Mouse (Mus musculus): ENCODE measurements around the gene Atp5e. TPM values are rescaled to one million over a fixed set of nuclear protein-coding genes. Genes with fewer than 3 reads are reported as not detected.

Gene Atp5e
- polyA plus RNA-seq (2014; fragmentation: Illumina TruSeq; extraction: RNeasy Lipid Tissue Mini Kit (QIAGEN cat#74804); ENCODE audit: low read depth, low replicate concordance), result 51.0 TPM

DNA sequence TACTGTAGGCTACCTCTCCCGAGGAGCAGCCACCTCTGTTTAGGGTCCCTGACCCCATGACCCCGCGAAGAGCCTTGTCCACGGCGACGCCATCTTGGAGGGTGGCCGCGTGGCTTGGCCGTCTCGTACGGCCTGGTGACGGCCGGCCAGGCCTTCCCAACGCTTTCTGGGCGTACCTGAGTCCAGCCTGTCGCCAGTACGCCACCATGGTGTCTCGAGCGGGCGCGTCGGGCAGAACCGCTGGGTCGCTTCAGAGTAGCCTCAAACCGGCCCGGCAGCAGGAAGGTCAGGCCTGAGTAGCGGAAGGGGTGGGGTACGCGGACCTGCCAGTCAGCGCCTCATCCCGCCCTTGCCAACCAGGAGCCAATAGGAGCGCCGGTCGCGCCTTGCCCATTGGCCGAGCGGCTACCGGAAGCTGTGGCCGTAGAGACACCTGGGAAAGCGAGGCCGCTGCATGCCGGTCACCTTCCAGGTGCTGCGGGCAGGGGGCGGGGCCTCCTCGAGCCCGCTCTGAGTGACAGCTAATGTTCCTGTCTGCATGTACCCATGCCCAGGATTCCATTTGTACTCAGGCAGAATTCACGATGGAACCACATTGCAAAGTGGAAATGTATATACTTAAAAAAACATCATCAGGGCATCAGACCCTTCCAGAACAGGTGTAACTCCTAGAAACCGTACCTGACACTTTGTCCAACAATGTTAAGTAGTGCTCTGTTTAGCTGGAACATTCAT lies at the start of gene Atp5e:
TSS of gene Atp5e (minus strand) at position 317 of the 735 bp plus-strand sequence.

GRCm38 (mm10) chr2:174472818-174473549 lies 9.1 kb upstream of the Atp5e start, which contains the start of gene Prelid3b:
Gene Prelid3b (minus strand): TSS chr2:174473081.

DNA sequence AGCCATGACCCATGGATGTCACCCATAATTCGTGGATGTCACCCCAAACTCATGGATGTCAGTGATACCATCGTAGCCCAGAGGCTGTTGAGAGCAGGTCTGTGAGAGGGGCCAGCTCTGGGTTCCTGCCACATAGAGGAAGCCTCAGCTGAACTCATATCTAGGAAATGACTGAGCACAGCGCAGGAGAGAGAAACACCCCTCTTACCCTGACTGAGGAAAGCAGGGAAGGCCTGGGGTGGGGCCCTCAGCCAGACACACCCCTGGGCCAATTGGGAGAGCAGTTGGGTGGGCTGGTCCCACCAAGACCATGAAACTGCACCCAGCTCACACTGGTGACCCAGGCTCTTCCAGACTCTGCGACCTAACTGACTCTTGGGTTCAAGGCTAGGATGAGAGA lies 13.6 kb downstream of the Atp5e start, which contains the start of gene Tubb1:
TSS of gene Tubb1 (plus strand) at position 343 of the 400 bp plus-strand sequence.

DNA sequence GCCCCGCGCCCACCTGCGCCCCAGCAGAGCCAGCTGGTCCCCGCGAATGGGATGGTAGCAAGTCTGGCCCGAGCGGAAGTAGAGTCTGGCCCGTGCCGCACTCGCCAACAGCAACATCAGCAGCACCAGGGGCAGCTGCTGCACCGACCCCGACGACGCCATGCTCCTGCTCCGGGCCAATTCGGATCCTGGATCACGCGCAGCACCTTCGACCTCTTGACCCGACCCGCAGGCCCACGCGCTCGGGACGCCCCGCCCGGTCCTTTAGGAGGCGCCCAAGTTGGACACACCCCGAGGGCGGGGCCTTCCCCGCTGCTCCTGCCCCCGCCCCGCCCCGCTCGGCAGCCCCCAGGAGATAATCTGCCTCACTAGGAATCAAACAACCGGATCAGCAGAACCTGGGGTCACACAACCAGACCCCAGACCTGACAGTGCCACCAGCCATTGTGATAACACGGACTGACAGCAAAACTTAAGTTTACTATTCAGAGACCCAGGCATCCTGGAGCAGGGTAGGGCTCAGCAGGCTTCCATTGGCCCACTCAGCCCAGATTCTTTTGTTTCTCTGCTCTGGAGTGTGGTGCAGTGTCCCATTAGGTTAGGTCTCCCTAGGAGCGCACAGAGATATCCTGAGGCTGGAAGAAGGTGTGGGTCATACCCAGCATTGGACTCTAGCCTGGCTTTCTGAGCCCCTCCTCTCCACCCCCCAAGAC lies 25.0 kb downstream of the Atp5e start, which contains the start of gene Ctsz:
TSS of gene Ctsz (minus strand) at position 303 of the 713 bp plus-strand sequence.

GRCm38 (mm10) chr2:174415731-174416310 lies 48.1 kb downstream of the Atp5e start, which contains the start of gene Nelfcd:
Gene Nelfcd (plus strand): TSS chr2:174415804.

Other genes with a start within 250 kb of the Atp5e start
- gene Gnas, start 179.8 kb downstream of the Atp5e start, polyA plus RNA-seq (2014; fragmentation: Illumina TruSeq; extraction: RNeasy Lipid Tissue Mini Kit (QIAGEN cat#74804); ENCODE audit: low read depth, low replicate concordance), result 529 TPM
- gene Gm20721, start 117.4 kb downstream of the Atp5e start, polyA plus RNA-seq (2014; fragmentation: Illumina TruSeq; extraction: RNeasy Lipid Tissue Mini Kit (QIAGEN cat#74804); ENCODE audit: low read depth, low replicate concordance), result not detected
- 4.7 TPM for gene Nelfcd, start 48.3 kb downstream of the Atp5e start, polyA plus RNA-seq (2014; fragmentation: Illumina TruSeq; extraction: RNeasy Lipid Tissue Mini Kit (QIAGEN cat#74804); ENCODE audit: low read depth, low replicate concordance)
- gene Ctsz, start 25.1 kb downstream of the Atp5e start, polyA plus RNA-seq (2014; fragmentation: Illumina TruSeq; extraction: RNeasy Lipid Tissue Mini Kit (QIAGEN cat#74804); ENCODE audit: low read depth, low replicate concordance), result 10.2 TPM
- not detected for gene Tubb1, start 13.4 kb downstream of the Atp5e start, polyA plus RNA-seq (2014; fragmentation: Illumina TruSeq; extraction: RNeasy Lipid Tissue Mini Kit (QIAGEN cat#74804); ENCODE audit: low read depth, low replicate concordance)
- gene Prelid3b, start 9.0 kb upstream of the Atp5e start, polyA plus RNA-seq (2014; fragmentation: Illumina TruSeq; extraction: RNeasy Lipid Tissue Mini Kit (QIAGEN cat#74804); ENCODE audit: low read depth, low replicate concordance), result 181 TPM
- 0.38 TPM for gene Zfp831, start 179.4 kb upstream of the Atp5e start, polyA plus RNA-seq (2014; fragmentation: Illumina TruSeq; extraction: RNeasy Lipid Tissue Mini Kit (QIAGEN cat#74804); ENCODE audit: low read depth, low replicate concordance)